Mouse (Mus musculus) cortical plate, adult 2 months (tissue): ENCODE measurements around the gene Map3k12. TPM values are rescaled to one million over a fixed set of nuclear protein-coding genes. Genes with fewer than 3 reads are reported as not detected.

Experiments used
- H3K27ac ChIP-seq: fragments of 200-500 bp; 2 replicates; pipeline ENCODE4 v1.5.1; 2012; ENCODE audit warnings: low read length, control low read depth, inconsistent platforms; ENCODE audit not compliant: insufficient read depth
- H3K4me1 ChIP-seq: fragments of 200-500 bp; 2 replicates; pipeline ENCODE4 v1.6.1; 2011; ENCODE audit warnings: low read length; ENCODE audit not compliant: control insufficient read depth, insufficient read depth
- H3K4me3 ChIP-seq: fragments of 200-500 bp; 2 replicates; pipeline ENCODE4 v1.5.1; 2011; ENCODE audit warnings: mild to moderate bottlenecking, low read length, control low read depth; ENCODE audit not compliant: insufficient read depth
- CTCF ChIP-seq: fragments of 200-500 bp; IDR thresholded peaks from 2 replicates; pipeline ENCODE4 v1.5.1; 2011; ENCODE audit warnings: mild to moderate bottlenecking, control low read depth, low read length; ENCODE audit not compliant: insufficient read depth; ENCODE audit errors: extremely low read depth
- POLR2A ChIP-seq: fragments of 200-500 bp; IDR thresholded peaks from 2 replicates; pipeline ENCODE4 v1.6.1; 2011; ENCODE audit warnings: mild to moderate bottlenecking, low read length, control low read depth; ENCODE audit not compliant: insufficient read depth; ENCODE audit errors: extremely low read depth
- polyA plus RNA-seq: library from polyadenylated mRNA; depleted of rRNA; stranded (reverse); fragments of >200 nt; gene quantifications from 2 replicates; pipeline ENCODE4 v1.2.3, GENCODE M21; 2012; rRNA removed

Map3k12 gene
- polyA plus RNA-seq, result 98.9 and 105 TPM in 2 replicates

DNA sequence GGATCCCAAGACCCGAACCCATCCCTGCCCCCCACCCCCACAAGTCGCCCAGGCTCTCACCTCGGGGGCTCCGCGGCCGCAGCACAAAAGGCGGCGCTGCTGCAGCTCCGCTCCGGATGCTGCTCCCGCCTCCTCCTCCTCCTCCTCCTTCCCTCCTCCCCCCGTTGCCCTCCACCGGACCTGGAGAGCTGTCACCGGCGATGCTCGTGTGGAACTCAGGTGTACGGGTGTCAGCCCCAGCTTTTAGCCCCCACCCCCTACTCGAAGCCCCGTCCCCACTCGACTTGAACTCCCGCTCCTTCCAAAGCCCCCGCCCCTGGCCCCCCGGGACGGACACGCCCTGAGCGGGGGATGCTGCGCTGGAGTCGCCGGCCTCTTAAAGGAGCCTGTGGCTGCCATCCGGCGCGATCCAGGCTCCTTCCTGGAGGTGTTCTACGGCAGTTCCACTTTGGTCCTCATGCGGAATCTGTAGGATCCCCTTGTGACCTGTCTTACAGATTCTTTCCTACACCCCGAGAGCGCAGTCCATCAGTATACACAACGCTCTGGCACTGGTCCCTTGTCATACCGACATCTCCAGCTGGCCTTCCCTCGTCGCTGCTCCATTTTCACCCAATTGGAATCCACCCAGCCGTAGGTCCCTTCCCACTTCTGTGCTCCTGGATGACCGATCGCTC is at the start of gene Map3k12:
TSS of gene Map3k12 (minus strand) at position 337 of the 677 bp plus-strand sequence.
- TF ChIP-seq POLR2A (peak; percentile 26; the same call in 1 of the 2 replicates), CTCF (no peak)
- H3K4me1 ChIP-seq, result peaks cover 1% of the 10 kb centered on the region; the same call in 1 of the 2 replicates
- peak within 1 kb of the TSS; percentile 92 for H3K4me3 ChIP-seq
- H3K27ac ChIP-seq, result peak within 1 kb of the TSS; percentile 69

DNA sequence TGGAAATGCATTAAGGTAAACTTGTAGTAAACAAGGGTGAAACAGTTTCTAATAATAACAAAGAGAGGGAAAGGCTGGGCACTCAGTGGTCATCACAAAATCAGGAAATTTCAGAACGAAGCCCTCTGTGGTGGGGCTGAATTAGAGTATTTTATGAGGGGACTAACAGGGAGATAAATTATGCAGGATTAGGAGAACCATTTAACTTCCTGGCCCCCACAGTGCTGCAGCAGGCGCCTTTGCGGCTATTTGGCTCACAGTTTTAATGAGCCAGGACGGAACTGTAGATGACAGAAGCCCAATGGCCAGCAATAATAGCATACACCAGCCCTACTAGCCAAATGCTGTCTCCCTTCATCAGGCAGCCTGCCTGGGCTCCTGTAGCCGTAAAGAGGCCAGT is 46.8 kb upstream of the Map3k12 start:
- H3K4me1 ChIP-seq, result no peaks in the 10 kb centered on the region
- no peak overlapping the region for H3K27ac ChIP-seq
- no peak overlapping the region for H3K4me3 ChIP-seq
- TF ChIP-seq CTCF (no peak), POLR2A (no peak)

DNA sequence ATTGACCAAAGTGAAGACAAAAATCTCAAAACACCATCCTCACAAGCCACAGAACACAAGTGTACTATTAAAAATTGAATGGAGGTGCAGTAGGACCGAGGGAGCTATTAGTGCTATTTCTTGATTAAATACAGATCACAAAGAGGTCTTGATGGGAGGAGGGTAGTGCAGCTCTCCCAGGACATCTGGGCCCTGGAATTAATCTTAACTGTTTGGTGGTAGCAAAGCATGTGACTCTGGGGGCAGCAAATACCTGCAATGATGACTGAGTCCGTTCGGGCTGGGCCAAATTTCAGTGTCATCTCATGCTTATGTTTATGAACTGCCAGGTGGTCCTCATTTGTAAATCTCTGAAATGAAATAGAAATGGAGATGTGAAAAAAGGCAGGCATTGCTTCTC is 46.2 kb upstream of the Map3k12 start:
- no peak overlapping the region for H3K27ac ChIP-seq
- TF ChIP-seq CTCF, result no peak
- no peak for TF ChIP-seq POLR2A
- H3K4me3 ChIP-seq, result no peak overlapping the region
- no peaks in the 10 kb centered on the region for H3K4me1 ChIP-seq

DNA sequence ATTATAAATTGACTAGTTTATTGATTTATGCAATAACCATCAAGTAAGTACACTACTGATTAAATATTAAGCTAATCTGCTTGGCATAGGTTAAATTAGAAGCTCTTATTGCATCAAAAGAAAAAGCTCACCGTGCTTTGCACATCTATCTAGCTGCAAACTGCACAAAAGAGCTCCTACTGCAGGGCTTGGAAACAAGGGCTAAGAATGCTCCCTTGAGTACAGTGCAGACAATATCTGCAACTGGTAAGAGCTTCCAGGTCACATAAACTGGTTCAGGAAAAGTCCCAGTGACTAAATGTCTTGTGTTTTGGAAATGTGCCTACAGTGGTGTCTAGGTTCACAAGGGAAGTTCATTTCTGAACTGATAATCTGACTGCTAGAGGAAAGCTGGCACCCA is 45.6 kb upstream of the Map3k12 start:
- Histone ChIP-seq H3K27ac (no peak overlapping the region), H3K4me1 (no peaks in the 10 kb centered on the region), H3K4me3 (no peak overlapping the region)
- TF ChIP-seq POLR2A, result no peak
- no peak for TF ChIP-seq CTCF

DNA sequence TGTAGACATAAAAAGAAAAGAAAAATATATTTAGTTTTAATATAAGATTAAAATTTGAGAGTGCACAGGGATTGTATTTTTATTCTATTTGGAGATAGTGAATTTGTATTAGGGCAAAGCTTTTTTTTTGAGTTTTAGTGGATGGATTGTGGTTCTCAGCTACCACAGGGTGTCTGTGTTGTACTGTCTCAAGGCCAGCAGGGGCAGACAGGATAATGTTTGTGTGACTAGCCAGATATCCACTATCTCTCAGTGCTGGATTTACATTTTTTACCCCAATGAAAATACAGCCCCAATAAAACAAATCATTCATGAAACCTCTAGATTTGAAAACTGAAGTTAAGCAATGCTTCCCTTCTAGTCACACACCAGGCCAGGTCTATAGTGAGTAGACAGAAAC is 40.7 kb upstream of the Map3k12 start:
- H3K27ac ChIP-seq, result peak overlapping the region; percentile 35; the same call in 1 of the 2 replicates
- no peak overlapping the region for H3K4me3 ChIP-seq
- TF ChIP-seq CTCF (peak; percentile 45; the same call in 1 of the 2 replicates), POLR2A (no peak)
- no peaks in the 10 kb centered on the region for H3K4me1 ChIP-seq

DNA sequence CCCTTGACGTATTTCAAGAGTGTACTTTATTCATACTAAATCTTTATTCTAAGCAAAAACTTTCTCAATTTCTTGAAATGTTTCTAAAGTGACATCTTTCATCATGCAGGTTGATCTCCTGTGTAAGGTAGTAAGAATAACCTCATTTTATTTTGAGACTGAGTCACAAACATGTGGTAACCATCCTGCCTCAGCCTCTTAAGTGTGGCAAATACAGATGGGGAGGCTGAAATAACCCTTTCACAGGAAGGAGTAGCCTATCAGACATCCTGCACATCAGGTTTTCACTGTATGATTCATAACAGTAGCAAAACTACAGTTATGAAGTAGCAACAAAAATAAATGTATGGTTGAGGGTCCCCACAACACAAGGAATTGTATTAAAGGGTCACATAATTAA is 38.7 kb upstream of the Map3k12 start:
- TF ChIP-seq POLR2A, result no peak
- no peak for TF ChIP-seq CTCF
- Histone ChIP-seq H3K4me3 (no peak overlapping the region), H3K27ac (no peak overlapping the region), H3K4me1 (no peaks in the 10 kb centered on the region)

DNA sequence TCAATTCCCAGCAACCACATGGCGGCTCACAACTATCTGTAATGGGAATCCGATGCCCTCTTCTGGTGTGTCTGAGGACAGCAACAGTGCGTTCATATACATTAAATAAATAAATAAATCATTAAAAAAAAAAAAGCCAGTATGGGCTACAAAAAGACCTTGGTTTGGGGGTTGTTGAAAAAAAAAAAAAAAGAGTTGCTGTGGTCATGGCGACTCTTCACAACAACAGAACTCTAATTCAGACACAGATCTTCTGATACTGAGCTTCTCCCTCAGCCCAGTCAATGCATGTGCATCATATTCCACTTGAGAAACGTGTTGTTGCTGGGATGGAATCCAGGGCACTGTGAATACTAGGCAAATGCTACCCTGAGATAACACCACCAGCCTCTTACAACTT is 35.7 kb upstream of the Map3k12 start:
- no peak overlapping the region for H3K4me3 ChIP-seq
- H3K4me1 ChIP-seq, result peaks cover under 1% of the 10 kb centered on the region
- H3K27ac ChIP-seq, result no peak overlapping the region
- TF ChIP-seq CTCF (no peak), POLR2A (no peak)

DNA sequence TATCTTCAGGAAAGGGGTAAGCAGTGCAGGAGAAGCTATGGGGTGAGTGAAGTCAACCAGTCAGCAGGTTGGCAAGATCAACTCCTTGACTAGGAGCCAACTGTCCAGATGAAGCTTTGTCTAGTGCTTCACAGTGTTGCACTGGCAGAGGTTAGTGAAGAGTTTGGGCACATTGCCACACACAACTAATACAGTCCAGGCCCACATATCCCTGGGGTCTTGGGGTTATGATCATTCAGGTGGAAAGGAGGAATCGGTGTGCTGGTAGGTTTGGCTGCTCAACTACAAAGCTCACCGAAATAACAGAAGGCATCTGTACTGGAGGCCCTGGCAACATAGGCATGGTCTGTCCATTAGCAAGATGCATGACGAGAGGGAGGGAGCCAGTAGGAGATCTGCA is 30.6 kb upstream of the Map3k12 start:
- no peak for TF ChIP-seq POLR2A
- no peak for TF ChIP-seq CTCF
- Histone ChIP-seq H3K4me3 (no peak overlapping the region), H3K27ac (peak overlapping the region; percentile 59), H3K4me1 (peaks cover 8% of the 10 kb centered on the region)

DNA sequence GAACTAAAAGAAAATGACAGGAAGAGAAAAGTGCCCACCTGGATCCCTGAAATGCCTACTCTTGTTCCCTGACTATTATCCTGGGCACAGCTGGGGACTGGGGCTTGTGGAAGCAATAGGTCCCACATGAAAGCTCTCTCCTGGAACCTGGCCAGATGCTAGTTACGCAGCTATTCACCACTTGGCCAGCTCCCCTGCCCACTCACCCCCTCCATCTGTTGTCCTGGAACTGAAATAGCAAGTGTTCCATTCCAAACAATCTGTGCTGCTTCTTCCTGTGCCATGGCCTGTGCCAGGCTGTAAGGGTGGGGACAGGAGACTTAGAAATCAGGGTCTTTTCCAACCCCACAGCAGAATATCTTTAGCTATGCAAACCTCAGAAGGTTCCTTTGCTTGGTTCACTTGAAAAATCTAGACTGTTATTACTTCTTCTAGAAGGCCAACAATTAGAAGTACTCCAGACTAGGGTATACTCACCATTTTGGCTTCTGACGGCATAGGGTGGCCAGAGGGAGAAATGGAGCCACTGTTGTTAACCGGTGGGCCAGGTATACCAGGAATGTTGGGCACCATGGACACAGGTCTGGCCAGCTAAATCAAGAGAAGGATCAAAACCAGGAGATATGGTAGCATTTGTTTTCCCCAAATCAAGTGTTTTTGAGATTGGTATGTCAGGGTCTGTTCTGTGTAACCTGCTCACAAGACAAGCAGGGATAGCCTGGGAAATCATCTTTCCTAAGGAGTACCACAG is 30.0 kb upstream of the Map3k12 start:
- H3K4me3 ChIP-seq, result no peak overlapping the region
- peak overlapping the region; percentile 59 for H3K27ac ChIP-seq
- H3K4me1 ChIP-seq, result peaks cover 8% of the 10 kb centered on the region
- TF ChIP-seq CTCF, result no peak
- no peak for TF ChIP-seq POLR2A

DNA sequence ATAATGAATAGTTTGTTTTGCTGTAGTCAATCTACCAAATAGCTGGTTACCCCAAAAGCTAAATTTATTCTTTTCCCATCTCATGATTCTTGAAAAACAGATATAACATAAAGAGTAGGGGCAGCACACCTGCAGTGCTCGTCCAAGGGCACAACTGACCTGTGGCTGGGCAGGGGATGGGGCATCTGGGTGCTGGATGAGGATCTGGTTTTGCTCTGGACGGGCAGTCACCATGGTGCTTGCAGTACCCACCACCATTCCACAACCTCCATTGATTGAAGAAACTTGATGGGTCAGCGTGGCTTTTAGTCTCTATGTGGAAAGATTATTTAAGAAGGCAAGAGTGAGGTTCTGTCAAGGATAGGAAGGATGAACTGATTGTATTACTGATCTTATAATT is 29.4 kb upstream of the Map3k12 start:
- Histone ChIP-seq H3K4me1 (peaks cover 8% of the 10 kb centered on the region), H3K27ac (no peak overlapping the region), H3K4me3 (no peak overlapping the region)
- TF ChIP-seq POLR2A, result no peak
- no peak for TF ChIP-seq CTCF
